Mouse (Mus musculus): ENCODE measurements at regions not wholly inside any gene's neighbourhood (a gene's known extent, or its start where the extent isn't known, plus 50 kb on each side); places are given as distances from the start of the nearest gene placed in this dataset.

DNA sequence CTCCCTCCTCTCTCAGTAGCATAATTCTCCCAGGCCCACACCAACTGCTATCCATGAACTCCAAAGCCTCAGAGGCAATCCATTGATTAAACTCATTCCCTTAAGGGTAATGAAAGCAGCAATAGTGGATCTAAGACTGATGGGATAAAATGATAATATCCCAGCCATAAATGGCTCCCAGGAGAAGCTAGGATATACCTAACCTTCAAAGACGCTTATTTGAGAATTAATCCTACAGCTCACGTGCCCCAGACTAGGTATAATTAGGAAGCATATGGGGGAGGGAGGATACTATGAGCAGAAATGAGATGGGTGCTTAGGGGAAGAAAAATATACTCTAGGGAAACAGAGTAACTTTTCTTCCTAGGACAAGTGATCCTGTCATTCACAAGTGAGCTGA, 52.8 kb upstream of the Rnf32 start:
- TF ChIP-seq CTCF (IDR thresholded peaks at IDR 0.05; ENCODE audit: insufficient read depth, low read depth, low read length) (no peak), POLR2A (IDR thresholded peaks at IDR 0.05; ENCODE audit: insufficient read depth, low read depth, low read length) (no peak)
- 90% methylated on average over 2 of the region's 2 CpGs for WGBS
- H3K4me3 ChIP-seq (ENCODE audit: insufficient read depth, low read depth, low read length): no peak overlapping the region
- no peaks in the 10 kb centered on the region for H3K4me1 ChIP-seq (ENCODE audit: control insufficient read depth, insufficient read depth, low read length)
- no peak overlapping the region for H3K27ac ChIP-seq (ENCODE audit: insufficient read depth, low read depth, low read length)

DNA sequence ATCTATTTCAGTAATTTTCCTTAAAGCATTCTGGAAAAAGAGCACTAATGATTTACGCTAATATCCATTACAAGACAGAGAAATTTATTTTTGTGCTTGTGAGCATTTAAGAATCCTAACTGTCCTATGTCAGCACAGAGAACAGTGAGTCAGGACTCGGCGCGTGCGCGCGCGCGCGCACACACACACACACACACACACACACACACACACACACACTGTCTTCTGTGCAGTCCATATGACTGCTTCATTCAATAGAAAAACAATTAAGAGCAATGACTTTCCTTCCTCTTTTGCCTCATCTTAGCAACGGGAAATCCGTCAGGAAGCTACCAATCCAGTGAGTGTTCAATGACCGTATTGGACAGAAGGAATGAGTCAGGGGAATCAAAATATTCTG, 53.3 kb upstream of the Rnf32 start:
- Histone ChIP-seq H3K4me1 (ENCODE audit: control insufficient read depth, insufficient read depth, low read length) (no peaks in the 10 kb centered on the region), H3K27ac (ENCODE audit: insufficient read depth, low read depth, low read length) (no peak overlapping the region), H3K4me3 (ENCODE audit: insufficient read depth, low read depth, low read length) (no peak overlapping the region)
- WGBS: 91% methylated on average over 13 of the region's 13 CpGs
- TF ChIP-seq POLR2A (IDR thresholded peaks at IDR 0.05; ENCODE audit: insufficient read depth, low read depth, low read length) (no peak), CTCF (IDR thresholded peaks at IDR 0.05; ENCODE audit: insufficient read depth, low read depth, low read length) (no peak)

DNA sequence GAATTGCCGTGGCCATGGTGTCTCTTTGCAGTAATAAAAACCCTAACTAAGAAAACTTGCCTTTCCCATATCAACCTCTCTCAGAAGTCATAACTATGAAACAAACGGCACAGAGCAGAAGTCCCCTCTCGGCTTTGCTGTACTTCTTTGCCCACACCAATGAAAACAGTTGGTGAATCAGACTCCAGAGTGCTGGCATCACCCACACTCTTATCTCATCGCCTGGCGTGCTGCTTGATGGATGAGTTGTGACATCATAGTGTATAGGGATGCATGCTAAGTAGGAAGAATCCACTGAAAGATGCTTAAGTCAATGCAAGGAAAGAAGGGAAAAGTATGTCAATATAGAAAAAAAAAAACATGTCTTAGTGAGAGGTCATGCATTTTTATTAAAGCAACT, 58.3 kb upstream of the Rnf32 start:
- WGBS: 80% methylated on average over 5 of the region's 5 CpGs
- no peak overlapping the region for H3K27ac ChIP-seq (ENCODE audit: insufficient read depth, low read depth, low read length)
- H3K4me3 ChIP-seq (ENCODE audit: insufficient read depth, low read depth, low read length): no peak overlapping the region
- no peaks in the 10 kb centered on the region for H3K4me1 ChIP-seq (ENCODE audit: control insufficient read depth, insufficient read depth, low read length)
- TF ChIP-seq POLR2A (IDR thresholded peaks at IDR 0.05; ENCODE audit: insufficient read depth, low read depth, low read length): no peak
- no peak for TF ChIP-seq CTCF (IDR thresholded peaks at IDR 0.05; ENCODE audit: insufficient read depth, low read depth, low read length)

- 50% methylated on average over 3 of the region's 3 CpGs for whole genome bisulfite sequencing
- TF ChIP-seq POLR2A (IDR thresholded peaks at IDR 0.05; ENCODE audit: insufficient read depth, low read depth, low read length) (no peak), CTCF (IDR thresholded peaks at IDR 0.05; ENCODE audit: insufficient read depth, low read depth, low read length) (no peak)
- Histone ChIP-seq H3K4me1 (ENCODE audit: control insufficient read depth, insufficient read depth, low read length) (no peaks in the 10 kb centered on the region), H3K4me3 (ENCODE audit: insufficient read depth, low read depth, low read length) (no peak overlapping the region), H3K27ac (ENCODE audit: insufficient read depth, low read depth, low read length) (no peak overlapping the region)
Measured at GRCm38 (mm10) chr5:29132261-29132660, 63.5 kb upstream of the Rnf32 start.

- no peak overlapping the region for H3K4me3 ChIP-seq (ENCODE audit: insufficient read depth, low read depth, low read length)
- TF ChIP-seq POLR2A (IDR thresholded peaks at IDR 0.05; ENCODE audit: insufficient read depth, low read depth, low read length) (no peak), CTCF (IDR thresholded peaks at IDR 0.05; ENCODE audit: insufficient read depth, low read depth, low read length) (no peak)
- H3K4me1 ChIP-seq (ENCODE audit: control insufficient read depth, insufficient read depth, low read length): no peaks in the 10 kb centered on the region
- 41% methylated on average over 2 of the region's 2 CpGs for WGBS
- no peak overlapping the region for H3K27ac ChIP-seq (ENCODE audit: insufficient read depth, low read depth, low read length)
Measured at GRCm38 (mm10) chr5:29131762-29132161, 64.0 kb upstream of the Rnf32 start.

- 94% methylated on average over 3 of the region's 3 CpGs for whole genome bisulfite sequencing
- no peaks in the 10 kb centered on the region for H3K4me1 ChIP-seq (ENCODE audit: control insufficient read depth, insufficient read depth, low read length)
- H3K4me3 ChIP-seq (ENCODE audit: insufficient read depth, low read depth, low read length): no peak overlapping the region
- H3K27ac ChIP-seq (ENCODE audit: insufficient read depth, low read depth, low read length): no peak overlapping the region
- TF ChIP-seq POLR2A (IDR thresholded peaks at IDR 0.05; ENCODE audit: insufficient read depth, low read depth, low read length): no peak
- no peak for TF ChIP-seq CTCF (IDR thresholded peaks at IDR 0.05; ENCODE audit: insufficient read depth, low read depth, low read length)
Measured at GRCm38 (mm10) chr5:29129724-29130123, 66.1 kb upstream of the Rnf32 start.

GRCm38 (mm10) chr5:29116942-29117341, 78.8 kb upstream of the Rnf32 start:
- H3K27ac ChIP-seq (ENCODE audit: insufficient read depth, low read depth, low read length): no peak overlapping the region
- no peak overlapping the region for H3K4me3 ChIP-seq (ENCODE audit: insufficient read depth, low read depth, low read length)
- H3K4me1 ChIP-seq (ENCODE audit: control insufficient read depth, insufficient read depth, low read length): no peaks in the 10 kb centered on the region
- no peak for TF ChIP-seq CTCF (IDR thresholded peaks at IDR 0.05; ENCODE audit: insufficient read depth, low read depth, low read length)
- TF ChIP-seq POLR2A (IDR thresholded peaks at IDR 0.05; ENCODE audit: insufficient read depth, low read depth, low read length): no peak
- WGBS: 75% methylated on average over 2 of the region's 2 CpGs

GRCm38 (mm10) chr5:29112531-29112930, 83.3 kb upstream of the Rnf32 start:
- H3K27ac ChIP-seq (ENCODE audit: insufficient read depth, low read depth, low read length): no peak overlapping the region
- TF ChIP-seq POLR2A (IDR thresholded peaks at IDR 0.05; ENCODE audit: insufficient read depth, low read depth, low read length): no peak
- no peak for TF ChIP-seq CTCF (IDR thresholded peaks at IDR 0.05; ENCODE audit: insufficient read depth, low read depth, low read length)
- H3K4me3 ChIP-seq (ENCODE audit: insufficient read depth, low read depth, low read length): no peak overlapping the region
- H3K4me1 ChIP-seq (ENCODE audit: control insufficient read depth, insufficient read depth, low read length): no peaks in the 10 kb centered on the region

DNA sequence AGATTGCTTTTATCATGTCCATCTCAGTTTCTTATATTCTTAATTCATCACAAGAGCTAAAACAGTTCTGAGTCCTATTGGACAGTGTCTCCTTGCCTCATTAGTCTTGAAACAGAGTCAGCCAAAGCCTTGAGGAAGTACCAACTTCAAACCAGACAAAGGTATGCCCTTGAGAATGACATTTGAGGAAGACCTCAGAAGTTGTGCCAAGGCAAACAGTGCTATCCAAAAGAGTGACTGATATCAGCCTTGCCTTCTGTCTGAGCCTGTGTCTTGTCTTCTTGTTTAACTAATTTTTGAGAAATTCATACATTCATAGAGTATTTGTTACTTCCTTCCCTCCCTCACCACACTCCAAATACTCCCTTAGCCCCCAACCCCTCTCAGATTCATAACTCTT, 88.5 kb upstream of the Rnf32 start:
- Histone ChIP-seq H3K27ac (ENCODE audit: insufficient read depth, low read depth, low read length) (no peak overlapping the region), H3K4me1 (ENCODE audit: control insufficient read depth, insufficient read depth, low read length) (no peaks in the 10 kb centered on the region), H3K4me3 (ENCODE audit: insufficient read depth, low read depth, low read length) (no peak overlapping the region)
- no peak for TF ChIP-seq POLR2A (IDR thresholded peaks at IDR 0.05; ENCODE audit: insufficient read depth, low read depth, low read length)
- no peak for TF ChIP-seq CTCF (IDR thresholded peaks at IDR 0.05; ENCODE audit: insufficient read depth, low read depth, low read length)

- no peaks in the 10 kb centered on the region for H3K4me1 ChIP-seq (ENCODE audit: control insufficient read depth, insufficient read depth, low read length)
- no peak overlapping the region for H3K27ac ChIP-seq (ENCODE audit: insufficient read depth, low read depth, low read length)
- no peak overlapping the region for H3K4me3 ChIP-seq (ENCODE audit: insufficient read depth, low read depth, low read length)
- no peak for TF ChIP-seq POLR2A (IDR thresholded peaks at IDR 0.05; ENCODE audit: insufficient read depth, low read depth, low read length)
- no peak for TF ChIP-seq CTCF (IDR thresholded peaks at IDR 0.05; ENCODE audit: insufficient read depth, low read depth, low read length)
- WGBS: 73% methylated on average over 1 of the region's 1 CpGs
Measured at GRCm38 (mm10) chr5:29083288-29083687, 112.5 kb upstream of the Rnf32 start.

All from olfactory bulb, adult 2 months (tissue).